ENCODE assay signal across 11 mouse cellular contexts in genomic region chr7:138121497-138121896, GRCm38 (mm10).
DNase-seq lines count a peak whose midpoint lies in the region; ATAC-seq and TF ChIP-seq lines count a peak whose summit lies in the region.
"Had no signal": no experiment of that assay in that cellular context is flagged by ENCODE, and none has a peak within 500 bp of the region (broad histone marks: within the 10 kb centered on the region; RNA-seq: fewer than 3 reads in every experiment).

No protein-coding gene starts in this region.

- no peak for TF ChIP-seq CTCF in forebrain, postnatal 0 days (IDR thresholded peaks at IDR 0.05; ENCODE audit: low read depth)

- H3K27me3 ChIP-seq in forebrain, postnatal 0 days (ENCODE audit: insufficient read depth, low read length), result no peaks in the 10 kb centered on the region
- no peaks in the 10 kb centered on the region for H3K27me3 ChIP-seq in neural tube, embryonic 15.5 days (replicated peaks)
- H3K27me3 ChIP-seq in heart, embryonic 11.5 days (ENCODE audit: control insufficient read depth, insufficient read depth, low read length), result no peaks in the 10 kb centered on the region
- H3K27me3 ChIP-seq: liver, embryonic 13.5 days had no signal

- no peak overlapping the region for H3K4me3 ChIP-seq in forebrain, postnatal 0 days (ENCODE audit: low read depth, low read length)
- no peak overlapping the region for H3K4me3 ChIP-seq in neural tube, embryonic 15.5 days (replicated peaks)
- H3K4me3 ChIP-seq in heart, embryonic 11.5 days (ENCODE audit: low read depth, low read length), result no peak overlapping the region
- H3K4me3 ChIP-seq: liver, embryonic 13.5 days had no signal

- 0 out of 2 replicates have a peak, but pooled peaks have one; percentile 25 for ATAC-seq in forebrain, postnatal 0 days
- peak; percentile 74; the same call in 1 of the 2 replicates for ATAC-seq in neural tube, embryonic 15.5 days (ENCODE audit: low FRiP score)
- ATAC-seq in heart, embryonic 11.5 days (replicated peaks; ENCODE audit: insufficient number of reproducible peaks, low FRiP score, low TSS enrichment), result no peak

- 24% methylated on average over 4 of the region's 4 CpGs for WGBS in forebrain, postnatal 0 days
- 4% methylated on average over 4 of the region's 4 CpGs for WGBS in neural tube, embryonic 15.5 days
- 31% methylated on average over 4 of the region's 4 CpGs for WGBS in heart, embryonic 11.5 days (ENCODE audit: insufficient replicate concordance)

- 0 out of 2 replicates have a peak overlapping the region, but pooled peaks have one; percentile 2 for H3K27ac ChIP-seq in forebrain, postnatal 0 days (ENCODE audit: low read depth, low read length)
- peak overlapping the region; percentile 46 for H3K27ac ChIP-seq in neural tube, embryonic 15.5 days (replicated peaks)
- H3K27ac ChIP-seq in heart, embryonic 11.5 days (ENCODE audit: low read depth, low read length), result no peak overlapping the region
- H3K27ac ChIP-seq: liver, embryonic 13.5 days; stomach, postnatal 0 days had no signal

- H3K9ac ChIP-seq in forebrain, postnatal 0 days, result no peak overlapping the region
- H3K9ac ChIP-seq in neural tube, embryonic 15.5 days (replicated peaks), result no peak overlapping the region
- no peak overlapping the region for H3K9ac ChIP-seq in heart, embryonic 11.5 days (ENCODE audit: low read depth, low read length)
- H3K9ac ChIP-seq: liver, embryonic 13.5 days had no signal

- no peaks in the 10 kb centered on the region for H3K36me3 ChIP-seq in forebrain, postnatal 0 days (ENCODE audit: insufficient read depth)
- H3K36me3 ChIP-seq in neural tube, embryonic 15.5 days, result no peaks in the 10 kb centered on the region
- no peaks in the 10 kb centered on the region for H3K36me3 ChIP-seq in heart, embryonic 11.5 days (ENCODE audit: control insufficient read depth, insufficient read depth, low read length)
- H3K36me3 ChIP-seq: liver, embryonic 13.5 days had no signal

- peak; percentile 19 for DNase-seq in kidney, postnatal 10 days
- DNase-seq in kidney, adult 8-10 months, result no peak
- peak; percentile 22 for DNase-seq in forebrain, postnatal 0 days
- DNase-seq in layer of hippocampus, adult 11-12 months (ENCODE audit: low spot score), result peak; percentile 30
- DNase-seq in lung, postnatal 14 days, result no peak
- DNase-seq: cerebellum, adult 11-12 months; gastrocnemius, postnatal 25 days; liver, embryonic 13.5 days had no signal

- H3K4me1 ChIP-seq in forebrain, postnatal 0 days (ENCODE audit: insufficient read depth), result no peaks in the 10 kb centered on the region
- H3K4me1 ChIP-seq in neural tube, embryonic 15.5 days, result peaks cover 11% of the 10 kb centered on the region
- H3K4me1 ChIP-seq in heart, embryonic 11.5 days (ENCODE audit: control insufficient read depth, insufficient read depth, low read length), result no peaks in the 10 kb centered on the region
- H3K4me1 ChIP-seq: liver, embryonic 13.5 days had no signal

- H3K9me3 ChIP-seq in forebrain, postnatal 0 days (ENCODE audit: low read length), result no peaks in the 10 kb centered on the region
- H3K9me3 ChIP-seq in neural tube, embryonic 15.5 days (replicated peaks), result no peaks in the 10 kb centered on the region
- H3K9me3 ChIP-seq in heart, embryonic 11.5 days (replicated peaks; ENCODE audit: control insufficient read depth, low read length), result no peaks in the 10 kb centered on the region
- H3K9me3 ChIP-seq: liver, embryonic 13.5 days had no signal

- H3K4me2 ChIP-seq in forebrain, postnatal 0 days (ENCODE audit: low read depth), result no peak overlapping the region
- H3K4me2 ChIP-seq in neural tube, embryonic 15.5 days, result no peak overlapping the region
- no peak overlapping the region for H3K4me2 ChIP-seq in heart, embryonic 11.5 days
- H3K4me2 ChIP-seq: liver, embryonic 13.5 days had no signal

Comparison
In these comparisons a context has a peak if more than half of its experiments do, and no peak if none do; other contexts are left out.
1. DNase-seq: peak in kidney, postnatal 10 days (single experiment), forebrain, postnatal 0 days (single experiment) and layer of hippocampus, adult 11-12 months (single experiment); none in kidney, adult 8-10 months (0 of 2) and lung, postnatal 14 days (single experiment).